Comparison of ENCODE assay signal across 10 mouse cellular contexts in the genomic region with DNA sequence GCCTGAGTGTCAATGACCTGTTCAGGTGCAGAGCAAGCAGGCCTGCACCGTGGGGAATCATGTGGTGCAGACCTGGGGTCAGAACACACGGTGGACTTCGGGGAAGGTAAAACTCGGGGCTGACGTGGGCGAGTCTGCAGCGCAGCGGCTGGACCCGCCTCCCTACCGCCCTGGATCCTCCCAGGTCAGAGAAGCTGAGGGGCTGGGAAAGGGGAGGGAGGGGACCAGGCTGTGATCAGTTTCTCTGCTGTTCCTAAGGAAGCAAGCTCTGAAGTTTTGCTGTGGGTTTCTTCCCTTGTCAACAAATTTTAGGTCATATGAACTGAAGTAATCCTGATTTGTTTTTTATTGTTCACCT. TPM values are rescaled to one million over a fixed set of nuclear protein-coding genes. Genes with fewer than 3 reads are reported as not detected.
DNase-seq lines count a peak whose midpoint lies in the region; ATAC-seq and TF ChIP-seq lines count a peak whose summit lies in the region.
"Not testable (repeated sequence)": the region's sequence is repeated elsewhere in the genome, so short reads cannot be mapped to it uniquely, and the experiment has no call there.
"Had no signal": no experiment of that assay in that cellular context is flagged by ENCODE, and none has a peak within 500 bp of the region (broad histone marks: within the 10 kb centered on the region; RNA-seq: fewer than 3 reads in every experiment).

No protein-coding gene starts in this region.

- not testable (repeated sequence) for H3K36me3 ChIP-seq in heart, embryonic 10.5 days; hindbrain, embryonic 16.5 days (ENCODE audit: control insufficient read depth, insufficient read depth, low read length); limb, embryonic 12.5 days; lung, embryonic 16.5 days (ENCODE audit: control insufficient read depth, insufficient read depth, low read length); myocyte (ENCODE audit: control insufficient read depth, insufficient read depth); thymus, adult 2 months (ENCODE audit: control insufficient read depth, insufficient read depth, low read length)

- WGBS in bone marrow, adult 2 months: 0% methylated on average over 10 of the region's 10 CpGs
- 1% methylated on average over 10 of the region's 10 CpGs for WGBS in heart, embryonic 10.5 days
- 0% methylated on average over 9 of the region's 10 CpGs for WGBS in hindbrain, embryonic 16.5 days
- 0% methylated on average over 10 of the region's 10 CpGs for WGBS in limb, embryonic 12.5 days
- whole genome bisulfite sequencing in lung, embryonic 16.5 days: 1% methylated on average over 10 of the region's 10 CpGs
- WGBS in thymus, adult 2 months: 2% methylated on average over 10 of the region's 10 CpGs

- not testable (repeated sequence) for H3K9me3 ChIP-seq in heart, embryonic 10.5 days; hindbrain, embryonic 16.5 days (ENCODE audit: control insufficient read depth, low read length); limb, embryonic 12.5 days; lung, embryonic 16.5 days (ENCODE audit: control insufficient read depth, low read length)

- not testable (repeated sequence) for H3K79me2 ChIP-seq in myocyte (ENCODE audit: control insufficient read depth, insufficient read depth)

- H3K4me1 ChIP-seq in bone marrow, adult 2 months (ENCODE audit: control insufficient read depth, insufficient read depth, low read length); heart, embryonic 10.5 days; hindbrain, embryonic 16.5 days (ENCODE audit: control insufficient read depth, insufficient read depth, low read depth, low read length); limb, embryonic 12.5 days (replicated peaks); lung, embryonic 16.5 days (replicated peaks; ENCODE audit: control insufficient read depth, insufficient read depth, low read length); thymus, adult 2 months (replicated peaks; ENCODE audit: control insufficient read depth, insufficient read depth, low read length): not testable (repeated sequence)

- peak overlapping the region; percentile 58 for H3K27ac ChIP-seq in bone marrow, adult 2 months (ENCODE audit: control insufficient read depth, insufficient read depth, low read depth, low read length, poor library complexity)
- peak overlapping the region; percentile 81 for H3K27ac ChIP-seq in heart, embryonic 10.5 days
- peak overlapping the region; percentile 77 for H3K27ac ChIP-seq in hindbrain, embryonic 16.5 days (ENCODE audit: low read depth, low read length)
- H3K27ac ChIP-seq in limb, embryonic 12.5 days: peak overlapping the region; percentile 32; the same call in 1 of the 2 replicates
- peak overlapping the region; percentile 72; the same call in 1 of the 2 replicates for H3K27ac ChIP-seq in lung, embryonic 16.5 days (ENCODE audit: low read length)
- peak overlapping the region; percentile 69 for H3K27ac ChIP-seq in thymus, adult 2 months (ENCODE audit: control insufficient read depth, insufficient read depth, low read length)

- not testable (repeated sequence) for H3K27me3 ChIP-seq in heart, embryonic 10.5 days (ENCODE audit: insufficient read depth, poor library complexity, severe bottlenecking); hindbrain, embryonic 16.5 days (replicated peaks; ENCODE audit: control insufficient read depth, insufficient read depth, low read length); limb, embryonic 12.5 days; lung, embryonic 16.5 days (ENCODE audit: control insufficient read depth, insufficient read depth, low read depth, low read length); myocyte (ENCODE audit: control insufficient read depth, insufficient read depth, insufficient read length); thymus, adult 2 months (ENCODE audit: control insufficient read depth, insufficient read depth, low read length)

- peak overlapping the region; percentile 79 for H3K4me3 ChIP-seq in bone marrow, adult 2 months (replicated peaks; ENCODE audit: control insufficient read depth, low read depth, low read length)
- peak overlapping the region; percentile 57 for H3K4me3 ChIP-seq in heart, embryonic 10.5 days
- H3K4me3 ChIP-seq in hindbrain, embryonic 16.5 days (ENCODE audit: low read length): peak overlapping the region; percentile 48
- H3K4me3 ChIP-seq in limb, embryonic 12.5 days (replicated peaks): peak overlapping the region; percentile 47
- peak overlapping the region; percentile 59 for H3K4me3 ChIP-seq in lung, embryonic 16.5 days (ENCODE audit: low read length)
- peak overlapping the region; percentile 24 for H3K4me3 ChIP-seq in myocyte
- peak overlapping the region; percentile 84 for H3K4me3 ChIP-seq in thymus, adult 2 months (ENCODE audit: control insufficient read depth, insufficient read depth, low read length)

- H3ac ChIP-seq in myocyte (ENCODE audit: control insufficient read depth, insufficient read length): not testable (repeated sequence)

- peak; percentile 84 for ATAC-seq in erythroblast, adult 5-6 weeks (replicated peaks; ENCODE audit: low FRiP score, poor library complexity, severe bottlenecking)
- ATAC-seq in hindbrain, embryonic 16.5 days: peak; percentile 93
- peak; percentile 95 for ATAC-seq in limb, embryonic 12.5 days (ENCODE audit: insufficient number of reproducible peaks, insufficient read depth, low FRiP score, low TSS enrichment, low read depth)
- peak; percentile 92 for ATAC-seq in lung, embryonic 16.5 days (ENCODE audit: low read depth)

- peak overlapping the region; percentile 70 for H3K4me2 ChIP-seq in hindbrain, embryonic 16.5 days (ENCODE audit: low read length)
- peak overlapping the region; percentile 55 for H3K4me2 ChIP-seq in limb, embryonic 12.5 days
- H3K4me2 ChIP-seq in lung, embryonic 16.5 days (ENCODE audit: low read depth, low read length): peak overlapping the region; percentile 60
- peak overlapping the region; percentile 84 for H3K4me2 ChIP-seq in myocyte (ENCODE audit: low read depth)

- not testable (repeated sequence) for TF ChIP-seq POLR2A in bone marrow, adult 2 months (IDR thresholded peaks at IDR 0.05; ENCODE audit: borderline replicate concordance, control insufficient read depth, low read depth, low read length); myocyte (IDR thresholded peaks at IDR 0.05; ENCODE audit: insufficient read length, low read depth); thymus, adult 2 months (IDR thresholded peaks at IDR 0.05; ENCODE audit: control insufficient read depth, extremely low read depth, insufficient read depth, low read length, poor library complexity)

- not testable (repeated sequence) for DNase-seq in heart, embryonic 10.5 days (ENCODE audit: low spot score); thymus, adult 2 months

- peak overlapping the region; percentile 57 for H3K9ac ChIP-seq in hindbrain, embryonic 16.5 days (ENCODE audit: low read depth, low read length)
- H3K9ac ChIP-seq in limb, embryonic 12.5 days (replicated peaks): peak overlapping the region; percentile 34; the same call in 1 of the 2 replicates
- peak overlapping the region; percentile 57 for H3K9ac ChIP-seq in lung, embryonic 16.5 days (ENCODE audit: low read length)

- TF ChIP-seq CTCF in bone marrow, adult 2 months (IDR thresholded peaks at IDR 0.05; ENCODE audit: control insufficient read depth, insufficient read depth, low read length); thymus, adult 2 months (IDR thresholded peaks at IDR 0.05; ENCODE audit: borderline replicate concordance, control insufficient read depth, extremely low read depth, insufficient read depth, low read length, poor library complexity): not testable (repeated sequence)

RNA-seq across cellular contexts. Expression of a gene that starts 11.7 kb away (rescaled TPM):
- 15.0 and 28.9 TPM in 2 replicates for polyA plus RNA-seq in bone marrow, adult 2 months (2011; ENCODE audit: insufficient read depth, insufficient read length, low replicate concordance, missing spikeins)
- not detected in 2 replicates for total RNA-seq in erythroblast, adult 5-6 weeks (2015; ENCODE audit: low replicate concordance)
- 56.8 TPM in 1 of 2 replicates, not detected in the other for total RNA-seq in erythroblast, adult 5-6 weeks (2017; ENCODE audit: low replicate concordance)
- 4.1 and 4.9 TPM in 2 replicates for polyA plus RNA-seq in heart, embryonic 10.5 days (2016; fragmentation: Nextera tagmentation; extraction: Ambion mirVana)
- 12.1 and 17.6 TPM in 2 replicates for polyA plus RNA-seq in hindbrain, embryonic 16.5 days (2015; fragmentation: Nextera tagmentation; extraction: Ambion mirVana)
- polyA plus RNA-seq in limb, embryonic 12.5 days (2016; fragmentation: Nextera tagmentation; extraction: Ambion mirVana): 7.6 and 9.0 TPM in 2 replicates
- polyA plus RNA-seq in lung, embryonic 16.5 days (2015; fragmentation: Nextera tagmentation; extraction: Ambion mirVana): 4.1 and 5.3 TPM in 2 replicates
- not detected for polyA plus RNA-seq in myocyte (2012; fragmentation: generic; extraction: Trizol)
- polyA plus RNA-seq in thymus, adult 2 months (2012; rRNA removed): not detected in 2 replicates
- polyA plus RNA-seq: adrenal gland, adult 2 months; gonadal fat pad, adult 2 months had no signal

RNA-seq across cellular contexts. Expression of a gene that starts 27.5 kb away (rescaled TPM):
- 0.85 and 2.6 TPM in 2 replicates for polyA plus RNA-seq in bone marrow, adult 2 months (2011; ENCODE audit: insufficient read depth, insufficient read length, low replicate concordance, missing spikeins)
- total RNA-seq in erythroblast, adult 5-6 weeks (2015; ENCODE audit: low replicate concordance): 0.63 and 10.2 TPM in 2 replicates
- 2.0 and 3.6 TPM in 2 replicates for total RNA-seq in erythroblast, adult 5-6 weeks (2017; ENCODE audit: low replicate concordance)
- 7.8 and 11.0 TPM in 2 replicates for polyA plus RNA-seq in heart, embryonic 10.5 days (2016; fragmentation: Nextera tagmentation; extraction: Ambion mirVana)
- 8.8 and 10.7 TPM in 2 replicates for polyA plus RNA-seq in hindbrain, embryonic 16.5 days (2015; fragmentation: Nextera tagmentation; extraction: Ambion mirVana)
- polyA plus RNA-seq in limb, embryonic 12.5 days (2016; fragmentation: Nextera tagmentation; extraction: Ambion mirVana): 18.9 and 20.5 TPM in 2 replicates
- 12.3 and 12.8 TPM in 2 replicates for polyA plus RNA-seq in lung, embryonic 16.5 days (2015; fragmentation: Nextera tagmentation; extraction: Ambion mirVana)
- polyA plus RNA-seq in myocyte (2012; fragmentation: generic; extraction: Trizol): 0.76 TPM
- 0.61 and 0.78 TPM in 2 replicates for polyA plus RNA-seq in thymus, adult 2 months (2012; rRNA removed)

RNA-seq across cellular contexts. Expression of a gene that starts 29.6 kb away (rescaled TPM):
- 1.2 and 1.5 TPM in 2 replicates for polyA plus RNA-seq in bone marrow, adult 2 months (2011; ENCODE audit: insufficient read depth, insufficient read length, low replicate concordance, missing spikeins)
- total RNA-seq in erythroblast, adult 5-6 weeks (2015; ENCODE audit: low replicate concordance): 0.19 and 2.3 TPM in 2 replicates
- total RNA-seq in erythroblast, adult 5-6 weeks (2017; ENCODE audit: low replicate concordance): 1.1 and 4.3 TPM in 2 replicates
- polyA plus RNA-seq in heart, embryonic 10.5 days (2016; fragmentation: Nextera tagmentation; extraction: Ambion mirVana): 2.7 and 2.9 TPM in 2 replicates
- 10.7 and 12.9 TPM in 2 replicates for polyA plus RNA-seq in hindbrain, embryonic 16.5 days (2015; fragmentation: Nextera tagmentation; extraction: Ambion mirVana)
- 5.2 and 7.1 TPM in 2 replicates for polyA plus RNA-seq in limb, embryonic 12.5 days (2016; fragmentation: Nextera tagmentation; extraction: Ambion mirVana)
- polyA plus RNA-seq in lung, embryonic 16.5 days (2015; fragmentation: Nextera tagmentation; extraction: Ambion mirVana): 3.3 and 3.8 TPM in 2 replicates
- 0.44 TPM for polyA plus RNA-seq in myocyte (2012; fragmentation: generic; extraction: Trizol)
- 1.0 and 1.6 TPM in 2 replicates for polyA plus RNA-seq in thymus, adult 2 months (2012; rRNA removed)

RNA-seq across cellular contexts. Expression of a gene that starts 50.6 kb away (rescaled TPM):
- 3.1 TPM in 1 of 2 replicates, not detected in the other for polyA plus RNA-seq in bone marrow, adult 2 months (2011; ENCODE audit: insufficient read depth, insufficient read length, low replicate concordance, missing spikeins)
- total RNA-seq in erythroblast, adult 5-6 weeks (2015; ENCODE audit: low replicate concordance): 0.42 and 2.7 TPM in 2 replicates
- 1.1 and 1.7 TPM in 2 replicates for total RNA-seq in erythroblast, adult 5-6 weeks (2017; ENCODE audit: low replicate concordance)
- polyA plus RNA-seq in heart, embryonic 10.5 days (2016; fragmentation: Nextera tagmentation; extraction: Ambion mirVana): 5.8 and 6.6 TPM in 2 replicates
- polyA plus RNA-seq in hindbrain, embryonic 16.5 days (2015; fragmentation: Nextera tagmentation; extraction: Ambion mirVana): 8.2 and 9.6 TPM in 2 replicates
- polyA plus RNA-seq in limb, embryonic 12.5 days (2016; fragmentation: Nextera tagmentation; extraction: Ambion mirVana): 10.3 and 10.9 TPM in 2 replicates
- polyA plus RNA-seq in lung, embryonic 16.5 days (2015; fragmentation: Nextera tagmentation; extraction: Ambion mirVana): 5.3 and 6.6 TPM in 2 replicates
- polyA plus RNA-seq in myocyte (2012; fragmentation: generic; extraction: Trizol): 0.54 TPM
- 1.2 and 1.4 TPM in 2 replicates for polyA plus RNA-seq in thymus, adult 2 months (2012; rRNA removed)

Comparison
In these comparisons a context has a peak if more than half of its experiments do, and no peak if none do; other contexts are left out.
1. H3K4me3 ChIP-seq: peak in every context shown above with its lines; median percentile 84 in thymus, adult 2 months; 79 in bone marrow, adult 2 months; 59 in lung, embryonic 16.5 days; 57 in heart, embryonic 10.5 days; 48 in hindbrain, embryonic 16.5 days; 47 in limb, embryonic 12.5 days; 24 in myocyte.